27 mouse cellular contexts compared by ENCODE assay signal in genomic region chr3:89889841-89890430, GRCm38 (mm10). TPM values are rescaled to one million over a fixed set of nuclear protein-coding genes. Genes with fewer than 3 reads are reported as not detected.
DNase-seq lines count a peak whose midpoint lies in the region; ATAC-seq lines count a peak whose summit lies in the region.
"Had no signal": no experiment of that assay in that cellular context is flagged by ENCODE, and none has a peak within 500 bp of the region (broad histone marks: within the 10 kb centered on the region; RNA-seq: fewer than 3 reads in every experiment).

No protein-coding gene starts in this region.

- H3K4me2 ChIP-seq in heart, embryonic 12.5 days: no peak overlapping the region
- no peak overlapping the region for H3K4me2 ChIP-seq in limb, embryonic 15.5 days
- H3K4me2 ChIP-seq: embryonic facial prominence, embryonic 13.5 days; forebrain, embryonic 12.5 days; hindbrain, embryonic 15.5 days; intestine, embryonic 15.5 days; liver, embryonic 15.5 days; midbrain, embryonic 15.5 days; neural tube, embryonic 13.5 days had no signal

- H3K9ac ChIP-seq in heart, embryonic 12.5 days: no peak overlapping the region
- no peak overlapping the region for H3K9ac ChIP-seq in limb, embryonic 15.5 days
- H3K9ac ChIP-seq: embryonic facial prominence, embryonic 13.5 days; forebrain, embryonic 12.5 days; hindbrain, embryonic 15.5 days; intestine, embryonic 15.5 days; liver, embryonic 15.5 days; midbrain, embryonic 15.5 days; neural tube, embryonic 13.5 days had no signal

- peak; percentile 39 for DNase-seq in adrenal gland, adult 2 months
- no peak for DNase-seq in adrenal gland, adult 8-10 months
- peak; percentile 43 to 44 for DNase-seq in heart, adult 9 months (ENCODE audit: low spot score in 2 of 2)
- DNase-seq in induced T-regulatory cell, adult 2 months (ENCODE audit: low read depth): peak; percentile 41
- no peak for DNase-seq in urinary bladder, adult 18-20 months (ENCODE audit: low spot score in 2 of 2)
- no peak for DNase-seq in embryo, embryonic 9.5 days (ENCODE audit: extremely low spot score)
- DNase-seq: adrenal gland, postnatal 36 days; cerebellum, adult 18-20 months; cerebellum, postnatal 14 days; heart, postnatal 4 days; kidney, adult 8-10 months; kidney, postnatal 10 days; lung, postnatal 4 days; thymus, postnatal 25 days had no signal

- WGBS in heart, embryonic 12.5 days: 71% methylated on average over 8 of the region's 8 CpGs
- WGBS in limb, embryonic 15.5 days: 30% methylated on average over 8 of the region's 8 CpGs

- ATAC-seq in heart, embryonic 12.5 days (ENCODE audit: insufficient number of reproducible peaks, low FRiP score): no peak
- ATAC-seq in limb, embryonic 15.5 days (ENCODE audit: insufficient number of reproducible peaks, low FRiP score, low TSS enrichment, low read depth): no peak; the same call in 1 of the 2 replicates
- ATAC-seq: intestine, embryonic 15.5 days; midbrain, embryonic 15.5 days had no signal

- H3K9me3 ChIP-seq in heart, embryonic 12.5 days (replicated peaks): no peaks in the 10 kb centered on the region
- H3K9me3 ChIP-seq in limb, embryonic 15.5 days: no peaks in the 10 kb centered on the region
- H3K9me3 ChIP-seq: embryonic facial prominence, embryonic 13.5 days; forebrain, embryonic 12.5 days; hindbrain, embryonic 15.5 days; intestine, embryonic 15.5 days; liver, embryonic 15.5 days; midbrain, embryonic 15.5 days; neural tube, embryonic 13.5 days had no signal

- no peak overlapping the region for H3K4me3 ChIP-seq in heart, embryonic 12.5 days
- no peak overlapping the region for H3K4me3 ChIP-seq in limb, embryonic 15.5 days
- H3K4me3 ChIP-seq: embryonic facial prominence, embryonic 13.5 days; erythroblast, embryonic 14.5 days; forebrain, embryonic 12.5 days; hindbrain, embryonic 15.5 days; intestine, embryonic 15.5 days; left cerebral cortex, adult 2 months; liver, embryonic 15.5 days; midbrain, embryonic 15.5 days; myocyte; neural tube, embryonic 13.5 days had no signal

- H3K27ac ChIP-seq in heart, embryonic 12.5 days (ENCODE audit: poor library complexity, severe bottlenecking): no peak overlapping the region
- peak overlapping the region; percentile 33; the same call in 1 of the 2 replicates for H3K27ac ChIP-seq in limb, embryonic 15.5 days
- H3K27ac ChIP-seq: embryonic facial prominence, embryonic 13.5 days; forebrain, embryonic 12.5 days; hindbrain, embryonic 15.5 days; intestine, embryonic 15.5 days; left cerebral cortex, adult 2 months; liver, embryonic 15.5 days; midbrain, embryonic 15.5 days; neural tube, embryonic 13.5 days had no signal

- no peaks in the 10 kb centered on the region for H3K36me3 ChIP-seq in heart, embryonic 12.5 days
- H3K36me3 ChIP-seq in limb, embryonic 15.5 days: no peaks in the 10 kb centered on the region
- H3K36me3 ChIP-seq: embryonic facial prominence, embryonic 13.5 days; forebrain, embryonic 12.5 days; hindbrain, embryonic 15.5 days; intestine, embryonic 15.5 days; midbrain, embryonic 15.5 days; neural tube, embryonic 13.5 days had no signal

- no peaks in the 10 kb centered on the region for H3K4me1 ChIP-seq in heart, embryonic 12.5 days (replicated peaks)
- H3K4me1 ChIP-seq in limb, embryonic 15.5 days: peaks cover 17% of the 10 kb centered on the region
- H3K4me1 ChIP-seq: forebrain, embryonic 12.5 days; hindbrain, embryonic 15.5 days; intestine, embryonic 15.5 days; midbrain, embryonic 15.5 days; neural tube, embryonic 13.5 days had no signal

- no peaks in the 10 kb centered on the region for H3K27me3 ChIP-seq in heart, embryonic 12.5 days (replicated peaks)
- H3K27me3 ChIP-seq in limb, embryonic 15.5 days: no peaks in the 10 kb centered on the region
- H3K27me3 ChIP-seq: embryonic facial prominence, embryonic 13.5 days; forebrain, embryonic 12.5 days; hindbrain, embryonic 15.5 days; intestine, embryonic 15.5 days; midbrain, embryonic 15.5 days; neural tube, embryonic 13.5 days had no signal

RNA-seq across cellular contexts. Expression of gene Il6ra, which starts 23.1 kb away (rescaled TPM):
- 10 to 100 TPM in 1 of 2 experiments, 1 to 10 TPM in 1; 7.9 to 11.5 TPM for total RNA-seq in adrenal gland, adult 2 months (2021)
- polyA plus RNA-seq in adrenal gland, adult 2 months (2012; rRNA removed): 5.2 and 5.3 TPM in 2 replicates
- 10 to 100 TPM in 2 of 4 experiments, 1 to 10 TPM in 2; 6.7 to 13.4 (median 10.1) TPM for total RNA-seq in adrenal gland, adult 8-10 months (2022)
- 0.47 and 0.59 TPM in 2 replicates for polyA plus RNA-seq in heart, embryonic 12.5 days (2016; fragmentation: Nextera tagmentation; extraction: Ambion mirVana)
- 2.9 and 3.0 TPM in 2 replicates for polyA plus RNA-seq in limb, embryonic 15.5 days (2015; fragmentation: Nextera tagmentation; extraction: Ambion mirVana)

RNA-seq across cellular contexts. Expression of gene She, which starts 58.8 kb away (rescaled TPM):
- total RNA-seq in adrenal gland, adult 2 months (2021): 10 to 100 TPM in 1 of 2 experiments, 1 to 10 TPM in 1; 5.8 to 11.3 TPM
- polyA plus RNA-seq in adrenal gland, adult 2 months (2012; rRNA removed): 2.8 and 4.0 TPM in 2 replicates
- 10 to 100 TPM in 2 of 4 experiments, 1 to 10 TPM in 2; 5.6 to 11.6 (median 10.1) TPM for total RNA-seq in adrenal gland, adult 8-10 months (2022)
- polyA plus RNA-seq in heart, embryonic 12.5 days (2016; fragmentation: Nextera tagmentation; extraction: Ambion mirVana): 9.6 and 10.5 TPM in 2 replicates
- polyA plus RNA-seq in limb, embryonic 15.5 days (2015; fragmentation: Nextera tagmentation; extraction: Ambion mirVana): 2.7 and 3.9 TPM in 2 replicates
- total RNA-seq: megakaryocyte-erythroid progenitor cell, adult 5-6 weeks had no signal
- polyA plus RNA-seq: erythroblast, embryonic 14.5 days; myocyte had no signal

Comparison
In these comparisons a context has a peak if more than half of its experiments do, and no peak if none do; other contexts are left out.
1. DNase-seq: peak in adrenal gland, adult 2 months (single experiment), heart, adult 9 months (2 of 2) and induced T-regulatory cell, adult 2 months (single experiment); none in adrenal gland, adult 8-10 months (single experiment), urinary bladder, adult 18-20 months (0 of 2) and embryo, embryonic 9.5 days (single experiment).